Mouse (Mus musculus) retina, embryonic 14.5 days (tissue): Measurements from ENCODE around the gene Il1rn.

Source experiments
- DNase-seq: peaks from one replicate; pipeline ENCODE4 v3.0.0-alpha.2; 2015; ENCODE audit warnings: low spot score

The Il1rn gene

DNA sequence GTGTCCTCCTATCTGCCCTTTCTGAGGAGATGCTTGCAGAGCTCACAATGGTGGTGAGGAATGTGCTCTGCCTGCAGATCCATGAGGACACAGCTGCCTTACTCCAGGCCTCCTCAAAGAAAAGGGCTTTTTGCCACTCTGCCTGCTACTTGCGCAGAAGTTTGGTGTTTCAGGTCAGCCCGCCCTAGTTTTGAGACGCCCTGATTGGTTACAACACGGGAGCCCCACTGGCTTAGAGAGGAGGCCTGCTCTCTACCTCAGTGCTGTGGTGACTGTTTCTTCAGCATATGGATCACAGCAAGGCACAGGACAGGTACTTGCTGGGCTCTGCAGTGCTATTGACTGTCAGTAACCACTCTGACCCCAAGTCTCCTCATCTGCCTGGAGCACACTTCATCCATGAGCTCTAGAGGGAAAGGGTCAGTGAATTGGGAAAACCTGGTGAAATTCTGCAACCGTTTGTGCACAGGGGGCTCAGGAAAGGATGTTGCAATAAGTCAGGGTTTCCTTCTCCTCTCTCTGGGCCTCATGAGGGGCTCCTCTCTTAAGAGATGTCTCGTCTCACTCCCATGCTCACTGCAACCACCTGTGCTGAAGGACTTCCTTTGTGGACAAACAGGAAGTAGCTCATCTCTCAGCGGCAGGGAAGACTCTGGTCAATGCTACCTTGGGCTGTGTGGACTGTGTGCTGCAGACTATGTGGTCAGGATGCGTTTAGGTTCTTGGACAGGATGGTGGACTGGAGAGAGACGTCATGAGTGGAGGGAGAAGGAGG, 46.0 kb downstream of the Il1rn start:
- DNase-seq, result no peak

DNA sequence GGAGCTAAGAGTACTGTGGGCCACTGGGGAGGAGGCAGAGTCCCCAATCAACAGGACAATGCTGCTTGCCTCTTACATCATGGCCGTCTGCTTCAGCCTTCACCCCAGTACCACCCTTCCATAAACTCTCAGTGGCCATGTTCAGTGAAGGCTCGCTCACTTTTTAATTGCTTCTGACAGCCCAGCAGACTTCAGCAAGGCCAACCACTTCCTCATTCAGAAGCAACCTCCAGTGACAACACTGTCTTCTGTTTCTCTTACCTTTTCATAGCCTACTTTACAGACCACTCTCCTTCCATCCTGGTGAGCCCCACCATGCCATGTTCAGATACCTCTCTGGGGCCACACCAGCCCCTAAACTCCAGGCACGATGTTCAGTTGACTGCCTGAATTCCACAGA, 47.0 kb downstream of the Il1rn start:
- DNase-seq, result no peak

DNA sequence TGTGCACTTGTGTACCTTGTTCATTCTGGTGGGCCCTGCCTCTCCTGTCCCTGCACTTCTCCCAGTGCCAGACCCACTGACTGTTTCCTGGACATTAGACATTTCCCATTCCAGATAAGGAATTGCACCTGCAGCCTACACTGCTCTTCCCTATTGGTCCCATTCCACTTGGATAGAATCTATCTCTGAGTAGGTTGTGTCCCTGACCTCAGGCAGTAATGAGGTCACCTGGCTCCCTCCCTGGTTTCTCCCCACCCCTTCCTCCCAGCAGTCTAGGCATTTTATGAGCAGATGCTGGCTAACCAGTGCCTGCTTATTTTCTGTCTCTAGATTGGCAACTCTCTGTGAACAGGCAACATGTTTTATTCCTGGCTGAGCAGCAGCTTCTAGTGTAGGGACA, 47.7 kb downstream of the Il1rn start:
- DNase-seq, result no peak

- no peak for DNase-seq
Measured at GRCm38 (mm10) chr2:24385111-24385961, 48.7 kb downstream of the Il1rn start.

DNA sequence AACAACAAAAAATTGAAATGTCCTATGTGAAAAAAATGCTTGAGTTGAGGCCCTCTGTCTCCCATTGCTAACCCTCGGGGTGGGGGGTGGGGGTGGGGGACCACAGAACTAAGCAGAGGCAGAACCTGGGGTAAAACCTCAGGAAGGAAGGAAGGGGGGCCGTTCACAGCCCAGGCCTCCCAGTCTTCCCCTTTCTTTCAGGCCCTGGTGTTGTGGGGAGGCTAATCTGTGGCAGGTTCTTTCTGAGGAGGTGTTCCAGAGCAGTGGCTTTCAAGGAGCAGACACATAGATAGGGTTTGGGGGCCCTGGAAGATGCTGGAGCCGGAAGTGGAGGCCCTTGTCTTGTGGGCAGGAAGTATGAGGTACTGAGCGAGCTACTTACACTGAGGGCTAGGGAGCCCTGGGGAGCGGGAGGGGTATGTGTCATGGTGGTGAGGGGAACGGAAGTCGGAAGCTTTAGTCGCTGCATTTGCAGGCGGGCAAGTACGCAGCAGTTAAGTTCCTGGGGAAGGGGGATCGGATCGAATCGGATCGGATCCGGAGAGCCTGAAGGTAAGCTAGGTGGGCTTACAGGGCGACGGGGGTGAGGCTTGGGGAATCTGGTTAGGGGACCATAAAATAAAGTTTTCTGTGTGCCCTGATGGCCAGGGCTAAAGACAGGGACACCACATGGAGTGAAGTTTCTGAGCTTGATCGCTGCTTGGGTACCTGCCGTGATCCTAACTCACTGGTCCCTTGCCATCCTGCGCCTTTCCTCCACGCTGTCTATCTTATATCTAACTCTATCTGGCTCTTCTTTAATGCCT, 49.7 kb downstream of the Il1rn start:
- no peak for DNase-seq

DNA sequence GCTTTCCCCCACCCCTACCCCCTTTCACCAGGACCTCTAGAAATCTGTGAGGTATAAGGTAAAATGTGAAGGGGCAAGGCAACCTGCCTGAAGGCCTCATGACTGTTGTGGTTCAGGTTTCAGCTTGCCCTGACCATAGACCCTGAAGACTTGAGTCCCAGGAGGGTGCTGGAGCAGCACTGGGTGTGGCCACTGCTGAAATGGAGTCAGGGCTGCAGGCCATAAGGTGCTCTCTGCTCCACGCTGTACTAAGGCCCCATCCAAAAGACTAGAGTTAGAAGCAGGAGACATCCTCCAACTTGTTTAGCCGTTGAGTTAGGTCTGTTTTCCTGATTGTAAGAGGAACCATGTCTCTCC, 50.3 kb downstream of the Il1rn start:
- no peak for DNase-seq

DNA sequence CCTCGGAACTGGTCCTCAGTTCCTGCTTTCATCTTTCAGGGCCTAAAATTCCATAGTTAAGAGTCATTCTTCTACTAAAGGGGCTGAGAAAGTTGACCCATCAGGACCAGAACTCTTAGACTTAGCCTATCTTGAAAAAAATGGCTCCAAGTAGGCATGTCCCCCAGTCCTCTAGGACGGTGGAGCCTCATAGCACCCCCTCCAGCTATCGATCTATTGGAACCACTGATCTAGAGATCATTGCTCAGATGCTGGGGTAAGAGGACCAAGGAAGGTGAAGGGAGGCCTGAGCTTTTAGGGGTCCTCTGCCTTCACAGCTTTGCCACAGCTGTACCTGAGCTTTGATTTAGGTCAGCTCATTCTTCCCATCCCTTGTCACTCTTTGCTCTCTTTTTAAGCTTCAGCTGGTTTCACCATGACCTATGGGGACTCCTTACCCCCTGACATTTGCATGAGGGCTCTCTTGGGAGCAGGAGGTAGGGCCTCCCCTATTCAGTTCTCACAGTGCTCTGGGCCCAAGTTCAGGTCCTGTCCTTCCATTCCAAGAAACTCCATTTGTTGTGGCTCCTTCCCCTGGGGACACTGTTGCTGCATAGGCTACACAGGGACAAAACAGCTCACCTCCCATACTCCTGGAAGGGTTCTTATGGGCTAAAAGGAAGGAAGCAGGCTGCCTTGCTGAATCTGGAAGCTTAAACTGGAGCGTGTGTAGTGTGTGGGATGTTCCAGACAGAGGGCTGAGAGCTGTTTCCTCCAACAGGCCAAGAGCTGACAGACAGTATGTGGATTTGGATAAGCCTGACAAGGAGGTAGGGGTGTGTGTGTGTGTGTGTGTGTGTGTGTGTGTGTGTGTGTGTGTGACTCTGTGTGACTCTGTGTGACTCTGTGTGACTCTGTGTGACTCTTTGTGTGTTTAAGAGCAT, 51.0 kb downstream of the Il1rn start:
- DNase-seq, result no peak

- no peak for DNase-seq
Measured at GRCm38 (mm10) chr2:24393251-24393650, 56.6 kb downstream of the Il1rn start.

DNA sequence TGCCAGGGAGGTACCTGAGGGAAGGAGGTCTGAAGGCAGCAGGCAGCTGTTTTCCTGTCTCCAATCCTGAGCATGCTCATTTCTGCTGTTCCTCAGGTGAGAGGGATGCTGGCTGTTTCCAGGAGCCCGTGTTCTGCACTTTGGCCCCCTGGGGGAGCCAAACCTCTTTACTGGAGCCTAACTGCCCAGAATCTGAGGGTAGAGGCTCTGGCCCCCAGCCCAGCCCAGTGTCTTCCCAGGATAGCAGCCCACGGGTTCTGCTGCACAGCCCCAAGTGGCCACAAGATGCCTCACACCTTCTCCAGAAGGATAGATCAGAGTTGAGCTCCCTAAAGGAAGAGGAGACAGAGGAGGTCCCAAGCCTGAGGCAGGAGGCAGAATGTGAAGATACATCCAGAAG, 60.5 kb downstream of the Il1rn start:
- DNase-seq, result no peak

GRCm38 (mm10) chr2:24400711-24401110, 64.1 kb downstream of the Il1rn start:
- DNase-seq, result no peak
